Mouse (Mus musculus) MEL (cell line): ENCODE results near the gene Cox6a2. TPM values are rescaled to one million over a fixed set of nuclear protein-coding genes. Genes with fewer than 3 reads are reported as not detected.

ENCODE experiments used
- DNase-seq: peaks from one replicate; pipeline ENCODE4 v3.0.0; 2011; ENCODE audit warnings: low read depth, low spot score
- H3K27ac ChIP-seq: 2 replicates; pipeline ENCODE4 v1.5.1; 2012; ENCODE audit warnings: low read depth, mild to moderate bottlenecking, control low read depth, low read length, moderate library complexity; ENCODE audit not compliant: control insufficient read depth
- H3K27me3 ChIP-seq, 2 experiments: fragments of 150-350 bp in 1 of 2; sonication (generic) in 1 of 2; 2 replicates each; pipeline ENCODE4 v1.6.1; 2012; ENCODE audit warnings: low read length in 2 of 2, mild to moderate bottlenecking in 2 of 2, improper control_type of control experiment in 1 of 2, moderate library complexity in 1 of 2; ENCODE audit not compliant: insufficient read depth in 2 of 2, control insufficient read depth in 1 of 2
- H3K36me3 ChIP-seq, 2 experiments: 2 replicates each; pipeline ENCODE4 v1.6.1; 2012 to 2014; ENCODE audit warnings: low read length in 2 of 2, improper control_type of control experiment in 1 of 2, inconsistent platforms in 1 of 2, mild to moderate bottlenecking in 1 of 2; ENCODE audit not compliant: insufficient read depth in 2 of 2, control insufficient read depth in 1 of 2
- H3K4me1 ChIP-seq, 2 experiments: fragments of 150-350 bp in 1 of 2; sonication (generic) in 1 of 2; 2 replicates each; pipeline ENCODE4 v1.6.1; 2012; ENCODE audit warnings: low read length in 2 of 2, improper control_type of control experiment in 1 of 2, mild to moderate bottlenecking in 1 of 2; ENCODE audit not compliant: insufficient read depth in 2 of 2, control insufficient read depth in 1 of 2
- H3K4me3 ChIP-seq, 2 experiments: fragments of 150-350 bp in 1 of 2; sonication (generic) in 1 of 2; 2 replicates each; pipeline ENCODE4 v1.5.1; 2012; ENCODE audit warnings: low read depth in 2 of 2, low read length in 2 of 2, mild to moderate bottlenecking in 2 of 2, moderate library complexity in 2 of 2, control low read depth in 1 of 2, improper control_type of control experiment in 1 of 2; ENCODE audit not compliant: control insufficient read depth in 1 of 2, insufficient read depth in 1 of 2
- H3K79me2 ChIP-seq: 2 replicates; pipeline ENCODE4 v1.6.1; 2012; ENCODE audit warnings: mild to moderate bottlenecking, low read length, moderate library complexity; ENCODE audit not compliant: control insufficient read depth, poor library complexity, insufficient read depth
- H3K9ac ChIP-seq: 2 replicates; pipeline ENCODE4 v1.6.1; 2012; ENCODE audit warnings: low read depth, mild to moderate bottlenecking, control low read depth, low read length, moderate library complexity; ENCODE audit not compliant: control insufficient read depth, poor library complexity, severe bottlenecking
- H3K9me3 ChIP-seq: fragments of 150-350 bp; sonication (generic); replicated peaks from 2 replicates; pipeline ENCODE4 v1.6.1; 2012; ENCODE audit warnings: mild to moderate bottlenecking, low read length, improper control_type of control experiment, moderate library complexity; ENCODE audit not compliant: insufficient read depth
- CHD1 ChIP-seq: IDR thresholded peaks from 2 replicates; pipeline ENCODE4 v1.6.1; 2012; ENCODE audit warnings: low read depth, mild to moderate bottlenecking, inconsistent platforms, low read length, improper control_type of control experiment
- CTCF ChIP-seq, 3 experiments: IDR thresholded peaks in 2 of 3; conservative IDR thresholded peaks in 1 of 3; 2 replicates each; pipeline ENCODE4 v1.5.1; 2011 to 2012; ENCODE audit warnings: low read length in 3 of 3, low read depth in 2 of 3, mild to moderate bottlenecking in 2 of 3, improper control_type of control experiment in 1 of 3, inconsistent platforms in 1 of 3, mixed read lengths in 1 of 3, moderate library complexity in 1 of 3; ENCODE audit not compliant: control insufficient read depth in 1 of 3, insufficient read depth in 1 of 3, poor library complexity in 1 of 3, severe bottlenecking in 1 of 3
- E2F4 ChIP-seq: IDR thresholded peaks from 2 replicates; pipeline ENCODE4 v1.6.1; 2011; ENCODE audit warnings: low read depth, low read length, improper control_type of control experiment, borderline replicate concordance
- ELF1 ChIP-seq: IDR thresholded peaks from 2 replicates; pipeline ENCODE4 v1.6.1; 2014; ENCODE audit warnings: low read depth, mild to moderate bottlenecking, inconsistent platforms, low read length, improper control_type of control experiment, moderate library complexity
- EP300 ChIP-seq, 2 experiments: IDR thresholded peaks; 2 replicates each; pipeline ENCODE4 v1.6.1; 2011; ENCODE audit warnings: improper control_type of control experiment in 2 of 2, low read length in 2 of 2, low read depth in 1 of 2, mild to moderate bottlenecking in 1 of 2
- ETS1 ChIP-seq: IDR thresholded peaks from 2 replicates; pipeline ENCODE4 v1.6.1; 2012; ENCODE audit warnings: low read depth, mild to moderate bottlenecking, inconsistent platforms, low read length, improper control_type of control experiment, moderate library complexity
- GABPA ChIP-seq: IDR thresholded peaks from 2 replicates; pipeline ENCODE4 v1.6.1; 2012; ENCODE audit warnings: low read depth, mild to moderate bottlenecking, inconsistent platforms, low read length, improper control_type of control experiment, moderate library complexity
- GATA1 ChIP-seq: IDR thresholded peaks from 2 replicates; pipeline ENCODE4 v1.6.1; 2011; ENCODE audit warnings: low read depth, low read length, improper control_type of control experiment
- HCFC1 ChIP-seq: IDR thresholded peaks from 2 replicates; pipeline ENCODE4 v1.6.1; 2012; ENCODE audit warnings: low read depth, mild to moderate bottlenecking, inconsistent platforms, low read length, improper control_type of control experiment, moderate library complexity
- KAT2A ChIP-seq: conservative IDR thresholded peaks from 2 replicates; pipeline ENCODE4 v1.6.1; 2012; ENCODE audit warnings: low read depth, low read length, improper control_type of control experiment, inconsistent platforms
- MAX ChIP-seq: IDR thresholded peaks from 2 replicates; pipeline ENCODE4 v1.6.1; 2011; ENCODE audit warnings: low read length, improper control_type of control experiment
- MAZ ChIP-seq: IDR thresholded peaks from 2 replicates; pipeline ENCODE4 v1.6.1; 2012; ENCODE audit warnings: low read depth, mild to moderate bottlenecking, inconsistent platforms, low read length, improper control_type of control experiment
- MXI1 ChIP-seq: IDR thresholded peaks from 2 replicates; pipeline ENCODE4 v1.6.1; 2011; ENCODE audit warnings: mild to moderate bottlenecking, low read depth, low read length, improper control_type of control experiment
- MYC ChIP-seq: IDR thresholded peaks from 2 replicates; pipeline ENCODE4 v1.6.1; 2011; ENCODE audit warnings: low read depth, mild to moderate bottlenecking, low read length, improper control_type of control experiment, moderate library complexity
- NELFE ChIP-seq: IDR thresholded peaks from 2 replicates; pipeline ENCODE4 v1.6.1; 2011; ENCODE audit warnings: low read depth, low read length, improper control_type of control experiment
- NRF1 ChIP-seq: IDR thresholded peaks from 2 replicates; pipeline ENCODE4 v1.6.1; 2014; ENCODE audit warnings: low read depth, mild to moderate bottlenecking, inconsistent platforms, low read length, improper control_type of control experiment, moderate library complexity; ENCODE audit not compliant: poor library complexity, insufficient read depth, severe bottlenecking
- POLR2A ChIP-seq, 2 experiments: IDR thresholded peaks; 2 replicates each; pipeline ENCODE4 v1.6.1; 2011 to 2012; ENCODE audit warnings: low read length in 2 of 2, mild to moderate bottlenecking in 2 of 2, control low read depth in 1 of 2, improper control_type of control experiment in 1 of 2, low read depth in 1 of 2, moderate library complexity in 1 of 2; ENCODE audit not compliant: control insufficient read depth in 1 of 2, insufficient read depth in 1 of 2, poor library complexity in 1 of 2
- POLR2AphosphoS2 ChIP-seq: IDR thresholded peaks from 2 replicates; pipeline ENCODE4 v1.6.1; 2011; ENCODE audit warnings: low read length, improper control_type of control experiment
- POLR2AphosphoS5 ChIP-seq: IDR thresholded peaks from 2 replicates; pipeline ENCODE4 v1.6.1; 2012; ENCODE audit warnings: low read depth, borderline replicate concordance, mild to moderate bottlenecking, inconsistent platforms, low read length, moderate library complexity, mixed read lengths
- RCOR1 ChIP-seq: IDR thresholded peaks from 2 replicates; pipeline ENCODE4 v1.6.1; 2012; ENCODE audit warnings: low read depth, mild to moderate bottlenecking, inconsistent platforms, low read length, improper control_type of control experiment
- SIN3A ChIP-seq: IDR thresholded peaks from 2 replicates; pipeline ENCODE4 v1.6.1; 2012; ENCODE audit warnings: low read length, improper control_type of control experiment, inconsistent platforms
- SMC3 ChIP-seq: IDR thresholded peaks from 2 replicates; pipeline ENCODE4 v1.6.1; 2011; ENCODE audit warnings: low read depth, low read length, improper control_type of control experiment
- TBP ChIP-seq: IDR thresholded peaks from 2 replicates; pipeline ENCODE4 v1.8.0; 2011; ENCODE audit warnings: low read depth, low read length, improper control_type of control experiment
- TCF12 ChIP-seq: IDR thresholded peaks from 2 replicates; pipeline ENCODE4 v1.6.1; 2014; ENCODE audit warnings: low read depth, mild to moderate bottlenecking, inconsistent platforms, low read length, improper control_type of control experiment, moderate library complexity
- UBTF ChIP-seq: IDR thresholded peaks from 2 replicates; pipeline ENCODE4 v1.6.1; 2012; ENCODE audit warnings: low read depth, mild to moderate bottlenecking, inconsistent platforms, low read length, improper control_type of control experiment, moderate library complexity, borderline replicate concordance; ENCODE audit not compliant: insufficient read depth
- USF1 ChIP-seq: IDR thresholded peaks from 2 replicates; pipeline ENCODE4 v1.6.1; 2014; ENCODE audit warnings: low read depth, mild to moderate bottlenecking, inconsistent platforms, low read length, improper control_type of control experiment, moderate library complexity
- USF2 ChIP-seq, 2 experiments: IDR thresholded peaks; 2 replicates each; pipeline ENCODE4 v1.6.1; 2011 to 2012; ENCODE audit warnings: improper control_type of control experiment in 2 of 2, low read length in 2 of 2, borderline replicate concordance in 1 of 2, inconsistent platforms in 1 of 2, low read depth in 1 of 2, mild to moderate bottlenecking in 1 of 2; ENCODE audit not compliant: insufficient read depth in 1 of 2
- ZC3H11A ChIP-seq: IDR thresholded peaks from 2 replicates; pipeline ENCODE4 v1.6.1; 2012; ENCODE audit warnings: low read depth, mild to moderate bottlenecking, inconsistent platforms, low read length, improper control_type of control experiment
- ZKSCAN1 ChIP-seq: IDR thresholded peaks from 2 replicates; pipeline ENCODE4 v1.6.1; 2012; ENCODE audit warnings: low read depth, mild to moderate bottlenecking, inconsistent platforms, low read length, improper control_type of control experiment, moderate library complexity
- ZMIZ1 ChIP-seq: IDR thresholded peaks from 2 replicates; pipeline ENCODE4 v1.6.1; 2012; ENCODE audit warnings: low read depth, mild to moderate bottlenecking, inconsistent platforms, low read length, improper control_type of control experiment, moderate library complexity
- polyA plus RNA-seq, 2 experiments: library from polyadenylated mRNA; stranded (reverse) in 1 of 2; unstranded in 1 of 2; fragments of >175 nt in 1 of 2; fragments of >200 nt in 1 of 2; gene quantifications; 2 replicates each; pipeline versions ENCODE4 v1.2.1 to v1.2.4; 2012; ENCODE audit warnings: low replicate concordance in 2 of 2, low read depth in 1 of 2; ENCODE audit not compliant: insufficient read length in 2 of 2, insufficient read depth in 1 of 2, missing spikeins in 1 of 2
- total RNA-seq: library from RNA; depleted of rRNA; stranded (reverse); fragments of 300-350 nt; gene quantifications from 2 replicates; pipeline ENCODE4 v1.2.3, GENCODE M21; 2012

Cox6a2 gene
- total and polyA plus RNA-seq, 3 experiments: 2.9 to 18.2 TPM; not detected in 1

- no peak for TF ChIP-seq GABPA
- TF ChIP-seq TBP: 0 out of 2 replicates have a peak, but pooled peaks have one; percentile 15
- TF ChIP-seq MYC: no peak
- TF ChIP-seq POLR2AphosphoS5: no peak
- TF ChIP-seq ETS1: 0 out of 2 replicates have a peak, but pooled peaks have one; percentile 15
- TF ChIP-seq SMC3: peak; percentile 58
- no peak for TF ChIP-seq MXI1
- no peak for TF ChIP-seq POLR2AphosphoS2
- no peak for TF ChIP-seq CHD1
- TF ChIP-seq UBTF: no peak
- TF ChIP-seq NRF1: no peak
- TF ChIP-seq EP300 (IDR thresholded peaks at IDR 0.05; ENCODE audit: low read depth in 1 of 2, low read length in 2 of 2): no peak
- no peak for TF ChIP-seq GATA1
- no peak for TF ChIP-seq RCOR1
These were observed 32.8 kb upstream of the Cox6a2 start (continued) for GRCm38 (mm10) chr7:128238991-128239390.

- H3K4me1 ChIP-seq: peaks cover 0 to 11% of the 10 kb centered on the region in 2 experiments; a peak in 3 of 4 replicates
- no peak for TF ChIP-seq ZC3H11A
- TF ChIP-seq USF1: peak; percentile 73
- peak; percentile 66; the same call in 1 of the 2 replicates for TF ChIP-seq KAT2A
- no peak for TF ChIP-seq USF2 (IDR thresholded peaks at IDR 0.05; ENCODE audit: borderline replicate concordance in 1 of 2, insufficient read depth in 1 of 2, low read depth in 1 of 2, low read length in 2 of 2)
- peak; percentile 100 for TF ChIP-seq NRF1
- no peak for TF ChIP-seq EP300 (IDR thresholded peaks at IDR 0.05; ENCODE audit: low read depth in 1 of 2, low read length in 2 of 2)
- peak; percentile 75 for TF ChIP-seq HCFC1
- peak; percentile 52; the same call in 1 of the 2 replicates for TF ChIP-seq ETS1
- TF ChIP-seq ELF1: peak; percentile 80
- peak in 2 of 3 experiments; percentile 12 to 28; a peak in 2 of 6 replicates for TF ChIP-seq CTCF (IDR thresholded peaks at IDR 0.05 in 2 of 3, conservative IDR thresholded peaks at IDR 0.05 in 1 of 3; ENCODE audit: control insufficient read depth in 1 of 3, insufficient read depth in 1 of 3, low read depth in 2 of 3, low read length in 3 of 3, poor library complexity in 1 of 3, severe bottlenecking in 1 of 3)
- TF ChIP-seq MAX: peak; percentile 80; the same call in 1 of the 2 replicates
- peak; percentile 87 for TF ChIP-seq E2F4
- peak; percentile 63; the same call in 1 of the 2 replicates for TF ChIP-seq MAZ
- TF ChIP-seq ZKSCAN1: no peak
- peak; percentile 66 for TF ChIP-seq TBP
- TF ChIP-seq POLR2AphosphoS5: no peak
- peak; percentile 67 for TF ChIP-seq NELFE
- peak; percentile 53 for TF ChIP-seq ZMIZ1
- peak; percentile 70 for TF ChIP-seq MXI1
- TF ChIP-seq POLR2A (IDR thresholded peaks at IDR 0.05; ENCODE audit: control insufficient read depth in 1 of 2, insufficient read depth in 1 of 2, low read depth in 1 of 2, low read length in 2 of 2, poor library complexity in 1 of 2): peak; percentile 41 to 70; a peak in 2 of 4 replicates
- no peak for TF ChIP-seq CHD1
- TF ChIP-seq GATA1: peak; percentile 64; the same call in 1 of the 2 replicates
- peak; percentile 74 for TF ChIP-seq SIN3A
- peak; percentile 69; the same call in 1 of the 2 replicates for TF ChIP-seq TCF12
These were observed 32.0 kb upstream of the Cox6a2 start, which contains the start of gene 9130023H24Rik for GRCm38 (mm10) chr7:128237927-128238778. Gene 9130023H24Rik (minus strand): TSS chr7:128238031.

More at GRCm38 (mm10) chr7:128237927-128238778, 32.0 kb upstream of the Cox6a2 start, which contains the start of gene 9130023H24Rik:
- H3K27me3 ChIP-seq: no peaks in the 10 kb centered on the region
- DNase-seq: peak; percentile 99
- peak within 1 kb of the TSS; percentile 80 to 93 for H3K4me3 ChIP-seq
- no peaks in the 10 kb centered on the region for H3K9me3 ChIP-seq
- H3K9ac ChIP-seq: peak within 1 kb of the TSS; percentile 94
- peaks cover 0 to 7% of the 10 kb centered on the region in 2 experiments; a peak in 2 of 4 replicates for H3K36me3 ChIP-seq
- peak within 1 kb of the TSS; percentile 99 for H3K27ac ChIP-seq
- peaks cover 6% of the 10 kb centered on the region for H3K79me2 ChIP-seq
